Mouse (Mus musculus) intestine, embryonic 14.5 days (tissue): ENCODE results near the gene Aff3. TPM values are rescaled to one million over a fixed set of nuclear protein-coding genes. Genes with fewer than 3 reads are reported as not detected.

ENCODE experiments used
- ATAC-seq: fragments of 200-750 bp; cut with Nextera tagmentation; replicated peaks from 2 replicates; pipeline ENCODE4 v1.8.0; 2017; ENCODE audit warnings: low read depth, moderate number of reproducible peaks, moderate TSS enrichment, moderate library complexity; ENCODE audit not compliant: low FRiP score, low TSS enrichment
- DNase-seq: peaks from one replicate; pipeline ENCODE4 v3.0.0-alpha.2; 2018; ENCODE audit warnings: low spot score
- H3K27ac ChIP-seq: fragments of 300-500 bp; sonication (generic); 2 replicates; pipeline ENCODE4 v1.5.1; 2014; ENCODE audit warnings: low read depth, mild to moderate bottlenecking, control low read depth
- H3K27me3 ChIP-seq: fragments of 300-500 bp; sonication (generic); replicated peaks from 2 replicates; pipeline ENCODE4 v1.6.1; 2014; ENCODE audit warnings: low read length, control low read depth; ENCODE audit not compliant: control insufficient read depth, insufficient read depth
- H3K36me3 ChIP-seq: fragments of 300-500 bp; sonication (generic); 2 replicates; pipeline ENCODE4 v1.6.1; 2014; ENCODE audit warnings: low read length, control low read depth; ENCODE audit not compliant: control insufficient read depth, insufficient read depth
- H3K4me1 ChIP-seq: fragments of 300-500 bp; sonication (generic); replicated peaks from 2 replicates; pipeline ENCODE4 v1.6.1; 2014; ENCODE audit warnings: low read length, control low read depth, mixed read lengths; ENCODE audit not compliant: control insufficient read depth, insufficient read depth
- H3K4me2 ChIP-seq: fragments of 300-500 bp; sonication (generic); 2 replicates; pipeline ENCODE4 v1.6.1; 2014; ENCODE audit warnings: low read length
- H3K4me3 ChIP-seq: fragments of 300-500 bp; sonication (generic); 2 replicates; pipeline ENCODE4 v1.5.1; 2014; ENCODE audit warnings: low read depth, low read length, control low read depth, mixed read lengths
- H3K9ac ChIP-seq: fragments of 300-500 bp; sonication (generic); 2 replicates; pipeline ENCODE4 v1.6.1; 2014; ENCODE audit warnings: mild to moderate bottlenecking, low read length
- H3K9me3 ChIP-seq: fragments of 300-500 bp; sonication (generic); 2 replicates; pipeline ENCODE4 v1.6.1; 2016; ENCODE audit warnings: low read length, control low read depth; ENCODE audit not compliant: control insufficient read depth
- whole genome bisulfite sequencing: fragments of 180-500 bp; shearing (Covaris S2); extraction: QIAGEN DNeasy Blood & Tissue Kit; methylation state at CpG from one replicate; pipeline ENCODE4 v1.1.7; 2014; 5-methylcytosine and 5-hydroxymethylcytosine counted together
- polyA plus RNA-seq: library from polyadenylated mRNA; unstranded; fragments of >200 nt; fragmentation: Nextera tagmentation; extraction: Ambion mirVana; gene quantifications from 2 replicates; pipeline ENCODE4 v1.2.1, GENCODE M21; 2014

Gene Aff3
- polyA plus RNA-seq, 1 experiment from 2014 or later: 8.6 TPM

DNA sequence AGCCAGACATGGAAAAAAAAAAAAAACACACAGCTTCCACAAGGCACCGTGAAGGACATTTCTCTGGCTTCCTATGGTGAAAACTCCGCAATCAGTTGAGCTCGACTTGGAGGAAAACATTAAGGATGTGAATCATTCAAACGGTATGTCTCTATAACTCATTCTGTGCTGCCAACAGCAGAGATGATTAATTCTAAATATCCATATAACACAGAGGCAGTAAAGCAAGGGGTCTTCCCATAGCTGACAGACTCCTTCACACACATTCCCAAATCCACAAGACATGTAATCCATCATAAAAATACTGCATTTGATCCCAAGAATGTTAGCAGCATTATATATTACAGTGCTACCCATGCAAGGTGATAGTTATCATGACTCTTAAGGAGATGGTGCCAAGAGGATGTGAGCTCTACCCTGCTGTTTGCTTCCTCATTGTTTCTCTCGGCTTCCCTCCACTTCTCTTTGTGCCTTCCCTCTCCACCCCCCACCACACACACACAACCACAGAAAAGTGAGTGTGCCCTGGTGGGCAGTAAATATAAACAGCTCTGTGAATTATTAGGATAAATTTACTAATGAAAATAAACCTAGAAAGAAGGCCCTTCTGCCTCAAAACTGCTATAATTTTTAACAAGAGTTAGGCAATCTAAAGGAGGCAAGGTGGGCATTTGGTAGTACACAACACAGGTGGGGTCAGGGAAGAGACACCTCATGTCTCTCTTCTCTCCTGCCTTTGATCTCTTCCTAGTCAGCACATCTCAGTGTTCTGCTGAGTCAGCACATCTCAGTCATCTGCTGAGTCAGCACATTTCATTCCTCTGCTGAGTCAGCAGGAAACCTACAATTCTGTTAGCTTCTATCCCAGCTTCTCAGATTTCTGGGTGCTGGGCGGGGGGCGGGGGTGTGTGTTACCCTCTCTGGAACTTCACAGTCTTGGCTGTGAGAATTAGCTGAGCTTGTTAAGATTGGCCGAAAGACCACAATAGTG lies 115.8 kb downstream of the Aff3 start:
- WGBS: 56% methylated on average over 8 of the region's 8 CpGs
- DNase-seq (no peak), ATAC-seq (no peak)
- H3K36me3 ChIP-seq: no peaks in the 10 kb centered on the region
- H3K4me1 ChIP-seq: peaks cover 32% of the 10 kb centered on the region
- H3K4me2 ChIP-seq: no peak overlapping the region
- no peak overlapping the region for H3K27ac ChIP-seq
- H3K27me3 ChIP-seq: no peaks in the 10 kb centered on the region
- H3K4me3 ChIP-seq: no peak overlapping the region
- H3K9ac ChIP-seq: no peak overlapping the region
- H3K9me3 ChIP-seq: no peaks in the 10 kb centered on the region

DNA sequence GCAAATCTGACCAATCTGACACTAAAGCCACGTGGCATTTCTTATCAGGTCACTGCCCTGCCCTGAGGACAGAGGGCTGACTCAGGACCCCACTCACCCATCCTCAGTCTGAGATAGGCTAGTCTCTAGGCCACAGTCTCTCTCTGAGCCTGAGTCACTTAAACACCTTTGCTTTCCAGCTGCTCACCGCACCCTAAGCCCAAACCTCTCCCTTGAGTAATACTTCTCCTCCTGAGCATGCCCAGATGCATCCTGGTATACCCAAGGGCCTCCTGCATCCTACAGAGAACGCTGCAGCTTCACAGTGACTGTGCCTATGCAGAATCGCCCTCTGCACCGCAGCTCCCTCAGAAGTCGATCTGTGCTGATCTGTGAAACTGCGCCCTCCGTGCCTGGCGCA lies 117.1 kb downstream of the Aff3 start:
- no peak overlapping the region for H3K4me3 ChIP-seq
- no peaks in the 10 kb centered on the region for H3K9me3 ChIP-seq
- no peak overlapping the region for H3K9ac ChIP-seq
- peaks cover 32% of the 10 kb centered on the region for H3K4me1 ChIP-seq
- DNase-seq (no peak), ATAC-seq (no peak)
- 80% methylated on average over 9 of the region's 9 CpGs for WGBS
- no peak overlapping the region for H3K27ac ChIP-seq
- no peaks in the 10 kb centered on the region for H3K36me3 ChIP-seq
- no peak overlapping the region for H3K4me2 ChIP-seq
- no peaks in the 10 kb centered on the region for H3K27me3 ChIP-seq

DNA sequence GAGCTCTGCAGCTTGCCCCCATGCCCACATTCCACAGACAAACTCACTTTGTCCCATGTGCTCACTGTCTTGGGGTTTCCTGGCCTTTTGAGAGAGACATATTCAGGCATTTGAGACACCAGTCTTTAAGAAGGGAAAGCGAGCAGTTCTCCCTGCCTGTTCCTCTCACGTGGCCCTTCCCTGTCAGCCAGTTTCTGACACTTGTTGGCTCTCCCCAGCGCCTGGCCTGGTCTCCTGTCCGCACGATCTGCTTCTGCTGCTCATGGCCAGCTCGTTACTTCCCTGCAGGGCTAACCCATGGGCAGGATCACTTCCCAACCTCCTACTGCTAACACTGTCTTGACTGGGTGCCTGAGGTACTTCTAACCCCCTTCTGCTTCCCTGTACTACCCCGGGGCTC lies 118.1 kb downstream of the Aff3 start:
- H3K36me3 ChIP-seq: no peaks in the 10 kb centered on the region
- ATAC-seq: no peak
- H3K9me3 ChIP-seq: no peaks in the 10 kb centered on the region
- no peak overlapping the region for H3K4me2 ChIP-seq
- peaks cover 32% of the 10 kb centered on the region for H3K4me1 ChIP-seq
- H3K27me3 ChIP-seq: no peaks in the 10 kb centered on the region
- no peak overlapping the region for H3K9ac ChIP-seq
- WGBS: 43% methylated on average over 7 of the region's 7 CpGs
- no peak for DNase-seq
- no peak overlapping the region for H3K4me3 ChIP-seq
- no peak overlapping the region for H3K27ac ChIP-seq

DNA sequence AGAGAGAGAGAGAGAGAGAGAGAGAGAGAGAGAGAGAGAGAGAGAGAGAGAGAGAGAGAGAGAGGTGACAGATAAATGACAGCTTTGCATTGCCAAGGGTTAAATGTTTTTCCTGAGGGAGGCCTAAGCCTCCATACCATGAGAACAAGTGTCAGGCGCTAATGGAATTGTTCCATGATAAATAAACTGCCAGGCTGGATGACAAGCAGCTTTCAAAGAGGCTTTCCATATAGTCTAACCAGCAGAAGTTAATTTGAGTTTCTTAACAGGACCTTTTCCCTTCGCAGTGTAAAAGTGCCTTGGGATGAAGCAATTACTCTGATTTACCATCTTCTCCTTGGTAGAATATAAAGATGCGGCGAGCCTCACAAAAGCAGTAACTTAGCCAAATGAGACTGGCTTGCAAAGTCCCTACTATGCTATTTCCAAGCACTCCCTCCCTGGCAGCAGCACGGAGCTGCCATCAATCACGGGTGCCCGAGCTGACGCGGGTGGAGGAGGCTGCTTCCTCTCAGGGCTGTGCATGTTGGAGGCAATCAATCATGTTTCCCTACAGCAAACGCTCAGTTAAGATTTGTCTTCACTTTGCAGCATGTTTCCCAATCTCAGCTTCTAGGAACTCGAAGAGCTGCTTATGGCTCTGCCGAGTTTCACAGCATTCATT lies 119.3 kb downstream of the Aff3 start:
- Histone ChIP-seq H3K4me3 (no peak overlapping the region), H3K4me1 (peaks cover 30% of the 10 kb centered on the region), H3K27me3 (no peaks in the 10 kb centered on the region), H3K36me3 (no peaks in the 10 kb centered on the region), H3K9ac (no peak overlapping the region), H3K9me3 (no peaks in the 10 kb centered on the region), H3K4me2 (0 out of 2 replicates have a peak overlapping the region, but pooled peaks have one; percentile 13), H3K27ac (peak overlapping the region; percentile 27; the same call in 1 of the 2 replicates)
- no peak; the same call in 1 of the 2 replicates for ATAC-seq
- no peak for DNase-seq
- WGBS: 12% methylated on average over 12 of the region's 12 CpGs

DNA sequence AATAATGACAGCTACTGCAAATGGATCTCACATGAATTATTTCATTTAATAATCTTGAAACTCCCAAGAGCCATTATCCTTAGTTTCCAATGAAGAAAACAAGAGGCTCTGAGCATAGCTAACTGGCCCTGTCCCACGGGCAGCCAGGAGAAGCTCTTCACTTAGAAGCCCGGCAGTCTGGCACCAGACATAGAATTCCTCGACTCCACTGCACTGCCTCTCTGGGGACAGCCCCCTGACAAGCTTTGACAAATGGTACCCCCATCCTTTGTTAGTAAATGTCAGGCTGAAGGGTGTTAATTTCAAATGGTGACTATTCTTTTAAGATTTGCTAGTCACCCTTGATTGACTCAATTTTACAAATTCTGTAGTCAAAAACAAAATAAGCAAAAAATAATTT lies 120.3 kb downstream of the Aff3 start:
- Histone ChIP-seq H3K4me2 (no peak overlapping the region), H3K9me3 (no peaks in the 10 kb centered on the region), H3K4me1 (peaks cover 30% of the 10 kb centered on the region), H3K36me3 (no peaks in the 10 kb centered on the region), H3K27ac (no peak overlapping the region), H3K9ac (no peak overlapping the region), H3K4me3 (no peak overlapping the region), H3K27me3 (no peaks in the 10 kb centered on the region)
- ATAC-seq (no peak), DNase-seq (no peak)
- 34% methylated on average over 3 of the region's 3 CpGs for WGBS

DNA sequence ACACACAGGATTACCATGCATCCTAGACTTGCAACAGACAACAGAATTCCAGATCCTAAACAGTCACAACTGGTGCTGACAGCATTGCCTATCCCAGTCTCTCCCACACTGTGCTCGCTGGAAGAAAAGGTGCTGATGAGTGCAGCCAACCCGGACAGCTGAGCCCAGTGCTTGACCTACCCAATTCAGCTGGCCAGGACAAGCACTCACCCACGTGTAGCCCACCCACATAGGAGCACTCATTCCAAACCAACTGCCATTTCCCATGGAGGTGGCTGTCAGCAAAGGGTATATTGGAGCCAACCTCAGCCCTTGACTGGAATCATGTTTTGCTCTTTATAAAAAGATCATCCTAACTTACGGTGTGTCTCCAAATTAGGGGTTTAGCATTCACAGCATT lies 123.2 kb downstream of the Aff3 start:
- Histone ChIP-seq H3K9ac (no peak overlapping the region), H3K4me3 (no peak overlapping the region), H3K36me3 (no peaks in the 10 kb centered on the region), H3K27ac (no peak overlapping the region), H3K27me3 (no peaks in the 10 kb centered on the region), H3K9me3 (no peaks in the 10 kb centered on the region), H3K4me2 (no peak overlapping the region), H3K4me1 (peaks cover 17% of the 10 kb centered on the region)
- no peak for ATAC-seq
- DNase-seq: no peak
- 78% methylated on average over 4 of the region's 4 CpGs for WGBS

DNA sequence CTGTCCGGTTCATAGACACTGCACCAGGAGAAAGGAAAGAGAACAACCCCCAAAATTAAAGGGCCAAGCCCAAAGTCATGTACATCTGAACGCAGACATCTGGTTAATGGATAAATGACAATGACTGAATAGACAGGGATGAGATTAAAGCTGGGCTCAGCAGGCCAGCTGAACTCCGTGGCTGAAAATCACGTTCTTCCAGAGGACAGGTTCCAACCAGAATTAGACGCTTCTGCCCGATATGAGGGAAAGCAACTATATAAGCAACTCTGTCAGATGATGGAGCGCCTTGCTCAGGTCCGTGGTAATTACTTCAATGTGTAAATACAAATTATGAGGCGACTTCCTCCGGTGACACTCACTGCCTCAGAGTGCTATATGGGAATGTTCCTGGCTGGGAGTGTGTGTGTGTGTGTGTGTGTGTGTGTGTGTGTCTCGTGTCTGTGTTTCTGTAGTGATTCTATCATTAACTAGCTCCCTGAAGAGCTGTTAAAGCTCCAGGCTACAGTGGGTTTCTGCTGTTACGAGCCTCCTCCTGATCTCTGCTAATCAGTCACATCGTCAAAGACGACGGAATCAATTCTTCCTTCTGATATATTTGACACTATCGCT lies 127.7 kb downstream of the Aff3 start:
- Histone ChIP-seq H3K27me3 (no peaks in the 10 kb centered on the region), H3K27ac (no peak overlapping the region), H3K9me3 (no peaks in the 10 kb centered on the region), H3K4me3 (no peak overlapping the region), H3K4me2 (no peak overlapping the region), H3K9ac (no peak overlapping the region), H3K36me3 (peaks cover 7% of the 10 kb centered on the region), H3K4me1 (no peaks in the 10 kb centered on the region)
- DNase-seq: no peak
- no peak for ATAC-seq
- WGBS: 68% methylated on average over 16 of the region's 16 CpGs

DNA sequence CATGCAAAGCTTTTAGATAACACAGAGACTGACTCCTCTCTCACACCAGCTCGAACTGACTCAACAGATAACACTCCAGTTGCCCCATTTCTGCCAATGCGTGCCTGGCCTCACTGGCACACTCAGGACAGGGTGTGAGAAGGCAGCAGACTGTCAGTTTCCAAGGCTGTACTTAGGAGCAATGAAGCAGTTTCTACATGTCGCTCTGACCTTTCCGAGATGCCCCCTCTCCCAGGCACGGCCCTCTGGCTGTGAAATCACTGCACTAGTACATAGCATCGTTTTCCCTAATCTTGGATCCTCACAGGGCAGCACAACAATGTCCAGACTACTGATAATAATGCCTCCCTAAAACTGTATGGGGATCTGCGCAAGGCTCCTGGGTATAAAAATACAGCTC lies 132.2 kb downstream of the Aff3 start:
- Histone ChIP-seq H3K4me3 (no peak overlapping the region), H3K9ac (no peak overlapping the region), H3K9me3 (no peaks in the 10 kb centered on the region), H3K36me3 (peaks cover 7% of the 10 kb centered on the region), H3K4me1 (no peaks in the 10 kb centered on the region; the same call in 1 of the 2 replicates), H3K27ac (no peak overlapping the region), H3K27me3 (no peaks in the 10 kb centered on the region), H3K4me2 (no peak overlapping the region)
- 89% methylated on average over 7 of the region's 7 CpGs for WGBS
- DNase-seq (no peak), ATAC-seq (no peak)
